Mouse (Mus musculus): ENCODE data around the gene Ap2b1.

Ap2b1 gene

GRCm38 (mm10) chr11:83443824-83444223, 145.0 kb downstream of the Ap2b1 start:
- no peak for DNase-seq (ENCODE audit: low spot score)

- no peak for DNase-seq (ENCODE audit: low spot score)
These were observed 146.2 kb downstream of the Ap2b1 start for GRCm38 (mm10) chr11:83445001-83445400.

GRCm38 (mm10) chr11:83447612-83448011, 148.8 kb downstream of the Ap2b1 start:
- no peak for DNase-seq (ENCODE audit: low spot score)

- DNase-seq (ENCODE audit: low spot score) = peak; percentile 57
These were observed 149.4 kb downstream of the Ap2b1 start for GRCm38 (mm10) chr11:83448021-83448926.

GRCm38 (mm10) chr11:83448927-83449236, 150.1 kb downstream of the Ap2b1 start:
- peak; percentile 72 for DNase-seq (ENCODE audit: low spot score)

GRCm38 (mm10) chr11:83449298-83449697, 150.5 kb downstream of the Ap2b1 start:
- DNase-seq (ENCODE audit: low spot score) = no peak

GRCm38 (mm10) chr11:83450550-83450949, 151.7 kb downstream of the Ap2b1 start:
- DNase-seq (ENCODE audit: low spot score) = no peak

- DNase-seq (ENCODE audit: low spot score) = no peak
These were observed 152.5 kb downstream of the Ap2b1 start for GRCm38 (mm10) chr11:83451281-83451680.

- DNase-seq (ENCODE audit: low spot score) = no peak
These were observed 155.7 kb downstream of the Ap2b1 start for GRCm38 (mm10) chr11:83454548-83454947.

Data from testis, postnatal 10 days (tissue).